Mouse (Mus musculus) liver, embryonic 11.5 days (tissue): ENCODE measurements at regions not wholly inside any gene's neighbourhood (a gene's known extent, or its start where the extent isn't known, plus 50 kb on each side); places are given as distances from the start of the nearest gene placed in this dataset.

Experiments used
- ATAC-seq: fragments of 200-750 bp; cut with Nextera tagmentation; replicated peaks from 2 replicates; pipeline ENCODE4 v1.8.0; 2017; ENCODE audit warnings: moderate number of reproducible peaks, mild to moderate bottlenecking, moderate TSS enrichment, moderate library complexity; ENCODE audit not compliant: low FRiP score
- DNase-seq: peaks from one replicate; pipeline ENCODE4 v3.0.0-alpha.2; 2017; ENCODE audit warnings: low spot score
- H3K27ac ChIP-seq: fragments of 300-500 bp; sonication (generic); 2 replicates; pipeline ENCODE4 v1.5.1; 2014; ENCODE audit warnings: mild to moderate bottlenecking, low read depth, low read length, control low read depth
- H3K27me3 ChIP-seq: fragments of 300-500 bp; sonication (generic); replicated peaks from 2 replicates; pipeline ENCODE4 v1.6.1; 2014; ENCODE audit warnings: low read length, mixed read lengths; ENCODE audit not compliant: control insufficient read depth, insufficient read depth
- H3K36me3 ChIP-seq: fragments of 300-500 bp; sonication (generic); 2 replicates; pipeline ENCODE4 v1.6.1; 2014; ENCODE audit warnings: mild to moderate bottlenecking, low read length, moderate library complexity, mixed read lengths; ENCODE audit not compliant: control insufficient read depth, insufficient read depth
- H3K4me1 ChIP-seq: fragments of 300-500 bp; sonication (generic); replicated peaks from 2 replicates; pipeline ENCODE4 v1.6.1; 2014; ENCODE audit warnings: low read length, mixed read lengths; ENCODE audit not compliant: control insufficient read depth, insufficient read depth
- H3K4me2 ChIP-seq: fragments of 300-500 bp; sonication (generic); 2 replicates; pipeline ENCODE4 v1.6.1; 2014; ENCODE audit warnings: mild to moderate bottlenecking, control low read depth, moderate library complexity
- H3K4me3 ChIP-seq: fragments of 300-500 bp; sonication (generic); 2 replicates; pipeline ENCODE4 v1.5.1; 2014; ENCODE audit warnings: low read depth, low read length, control low read depth
- H3K9ac ChIP-seq: fragments of 300-500 bp; sonication (generic); 2 replicates; pipeline ENCODE4 v1.6.1; 2014; ENCODE audit warnings: low read depth, low read length, control low read depth
- H3K9me3 ChIP-seq: fragments of 300-500 bp; sonication (generic); 2 replicates; pipeline ENCODE4 v1.6.1; 2016; ENCODE audit warnings: low read length, inconsistent platforms, mixed read lengths; ENCODE audit not compliant: control insufficient read depth
- WGBS: fragments of 180-500 bp; shearing (Covaris S2); extraction: QIAGEN DNeasy Blood & Tissue Kit; methylation state at CpG from one replicate; pipeline ENCODE4 v1.1.7; 2014; 5-methylcytosine and 5-hydroxymethylcytosine counted together

DNA sequence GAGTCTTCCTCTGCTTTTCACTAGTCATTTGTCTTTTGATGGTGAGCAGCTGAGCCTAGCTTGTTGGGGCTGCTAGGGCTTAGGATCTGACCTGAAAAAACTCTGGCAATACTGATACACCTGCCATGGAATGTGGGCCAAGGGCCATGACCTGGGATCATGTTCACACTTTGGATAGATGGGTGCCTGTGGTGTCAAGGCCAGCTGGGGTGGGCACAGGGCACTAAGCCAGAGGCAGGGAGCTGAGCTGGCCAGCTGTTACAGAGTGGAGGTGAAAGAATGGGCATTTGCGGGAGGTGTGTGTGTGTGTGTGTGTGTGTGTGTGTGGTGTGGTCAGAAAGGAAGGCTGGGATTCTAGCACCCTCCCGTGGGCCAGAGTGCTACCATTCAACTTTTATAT is 105.6 kb upstream of the Auts2 start:
- no peak for DNase-seq
- H3K4me1 ChIP-seq: no peaks in the 10 kb centered on the region
- 52% methylated on average over 2 of the region's 2 CpGs for WGBS
- no peak overlapping the region for H3K27ac ChIP-seq
- no peak overlapping the region for H3K9ac ChIP-seq
- no peak overlapping the region for H3K4me2 ChIP-seq
- H3K36me3 ChIP-seq: no peaks in the 10 kb centered on the region
- H3K9me3 ChIP-seq: no peaks in the 10 kb centered on the region
- H3K4me3 ChIP-seq: no peak overlapping the region
- ATAC-seq: no peak
- H3K27me3 ChIP-seq: no peaks in the 10 kb centered on the region; the same call in 1 of the 2 replicates

DNA sequence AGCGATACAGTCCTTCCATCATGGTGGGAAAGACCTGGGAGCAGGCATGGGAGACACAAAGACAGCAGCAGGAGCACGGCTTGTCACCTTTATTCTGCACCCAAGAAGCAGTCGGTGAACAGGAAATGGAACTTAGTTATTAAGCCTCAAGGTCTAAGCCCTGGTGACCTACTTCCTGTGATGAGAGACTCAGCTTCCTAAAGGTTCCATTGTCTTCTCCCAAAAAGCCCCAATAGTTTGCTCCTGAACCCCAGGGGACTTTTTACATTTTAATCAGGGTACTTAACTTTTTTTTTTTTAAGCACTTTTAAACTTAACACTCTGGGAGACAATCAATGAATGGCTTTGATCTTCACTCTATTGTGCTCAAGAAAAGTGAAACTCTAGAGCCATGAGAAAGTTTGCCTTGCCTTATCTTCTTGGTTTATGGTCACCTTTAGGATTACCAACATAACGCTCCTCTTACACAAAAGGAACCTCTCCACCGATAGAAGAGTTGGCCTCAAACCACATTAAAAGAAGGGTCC is 101.6 kb upstream of the Auts2 start:
- DNase-seq: no peak
- Histone ChIP-seq H3K9me3 (no peaks in the 10 kb centered on the region), H3K27ac (no peak overlapping the region), H3K9ac (no peak overlapping the region), H3K27me3 (no peaks in the 10 kb centered on the region), H3K4me3 (no peak overlapping the region), H3K4me1 (no peaks in the 10 kb centered on the region), H3K4me2 (no peak overlapping the region), H3K36me3 (no peaks in the 10 kb centered on the region)
- 63% methylated on average over 5 of the region's 5 CpGs for WGBS
- ATAC-seq: no peak

DNA sequence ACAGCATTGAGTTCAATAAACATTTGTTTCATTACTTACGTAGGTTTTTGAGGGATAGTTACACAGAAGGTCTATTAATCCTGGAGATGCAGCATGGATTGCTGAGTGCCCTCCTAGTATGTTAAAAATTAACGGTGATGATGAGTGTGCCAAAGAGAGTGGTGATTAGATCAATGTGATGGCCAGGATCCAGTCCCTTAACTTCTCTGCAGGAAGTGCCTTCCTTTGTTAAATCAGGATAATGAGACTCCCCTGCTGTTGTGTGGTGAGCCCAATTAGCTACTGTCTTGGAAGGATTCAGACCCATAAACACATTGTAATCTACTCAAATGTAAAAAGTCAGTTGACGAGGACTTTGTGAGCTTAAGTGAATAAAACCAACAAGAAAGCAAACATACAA is 100.1 kb upstream of the Auts2 start:
- H3K4me3 ChIP-seq: no peak overlapping the region
- no peaks in the 10 kb centered on the region for H3K36me3 ChIP-seq
- no peaks in the 10 kb centered on the region for H3K27me3 ChIP-seq
- no peak overlapping the region for H3K27ac ChIP-seq
- WGBS: 70% methylated on average over 3 of the region's 3 CpGs
- H3K4me1 ChIP-seq: no peaks in the 10 kb centered on the region
- ATAC-seq (no peak), DNase-seq (no peak)
- no peak overlapping the region for H3K9ac ChIP-seq
- no peaks in the 10 kb centered on the region for H3K9me3 ChIP-seq
- H3K4me2 ChIP-seq: no peak overlapping the region

GRCm38 (mm10) chr5:132633198-132633884 is 90.2 kb upstream of the Auts2 start:
- H3K4me3 ChIP-seq: no peak overlapping the region
- no peak overlapping the region for H3K4me2 ChIP-seq
- H3K9ac ChIP-seq: no peak overlapping the region
- H3K4me1 ChIP-seq: no peaks in the 10 kb centered on the region
- no peak overlapping the region for H3K27ac ChIP-seq
- no peak for DNase-seq
- no peaks in the 10 kb centered on the region for H3K9me3 ChIP-seq
- no peaks in the 10 kb centered on the region for H3K27me3 ChIP-seq
- 50% methylated on average over 5 of the region's 5 CpGs for WGBS
- H3K36me3 ChIP-seq: no peaks in the 10 kb centered on the region
- no peak for ATAC-seq

DNA sequence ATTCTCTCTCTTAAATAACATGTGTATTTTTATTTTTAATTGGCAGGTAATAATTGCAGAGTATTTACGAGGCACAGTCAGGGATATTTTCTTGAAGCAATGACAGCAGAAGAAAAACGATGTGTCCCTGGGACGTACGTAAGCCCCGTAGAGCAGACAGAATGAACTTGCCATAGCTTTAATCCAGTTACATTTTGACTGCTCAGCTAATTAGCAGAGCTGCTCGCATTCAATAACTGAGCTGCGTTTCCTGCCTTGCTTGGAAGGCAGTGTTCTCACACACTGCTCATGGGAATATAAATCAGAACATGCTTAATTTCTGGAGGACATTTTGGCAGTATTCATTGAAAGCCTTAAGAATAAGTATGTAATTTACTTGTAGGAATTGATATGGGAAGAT is 78.6 kb upstream of the Auts2 start:
- Histone ChIP-seq H3K27me3 (no peaks in the 10 kb centered on the region), H3K4me1 (no peaks in the 10 kb centered on the region), H3K36me3 (no peaks in the 10 kb centered on the region), H3K4me3 (no peak overlapping the region), H3K27ac (no peak overlapping the region), H3K4me2 (no peak overlapping the region), H3K9ac (no peak overlapping the region), H3K9me3 (no peaks in the 10 kb centered on the region)
- DNase-seq (no peak), ATAC-seq (no peak)
- WGBS: 68% methylated on average over 7 of the region's 7 CpGs

DNA sequence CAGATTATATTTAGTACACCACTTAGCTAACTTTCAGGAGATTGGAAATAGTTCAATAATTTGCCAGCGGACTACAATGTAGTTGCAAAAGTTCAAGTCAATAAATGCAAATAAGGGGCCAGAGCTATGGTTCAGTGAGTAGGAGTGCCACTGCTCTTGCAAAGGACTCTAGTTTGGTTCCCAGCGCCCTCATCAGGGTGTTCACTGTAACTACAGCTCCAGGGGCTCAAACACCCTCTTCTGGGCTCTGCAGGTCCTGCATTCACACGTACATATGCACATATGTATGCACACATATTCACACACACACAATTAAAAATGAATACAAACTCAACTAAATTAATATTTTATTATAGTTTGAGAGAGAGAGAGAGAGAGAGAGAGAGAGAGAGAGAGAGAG is 74.1 kb upstream of the Auts2 start:
- 58% methylated on average over 3 of the region's 3 CpGs for WGBS
- Histone ChIP-seq H3K27ac (no peak overlapping the region), H3K4me2 (no peak overlapping the region), H3K9me3 (no peaks in the 10 kb centered on the region), H3K4me1 (no peaks in the 10 kb centered on the region), H3K36me3 (no peaks in the 10 kb centered on the region), H3K9ac (no peak overlapping the region), H3K4me3 (no peak overlapping the region), H3K27me3 (no peaks in the 10 kb centered on the region)
- ATAC-seq (no peak), DNase-seq (no peak)

DNA sequence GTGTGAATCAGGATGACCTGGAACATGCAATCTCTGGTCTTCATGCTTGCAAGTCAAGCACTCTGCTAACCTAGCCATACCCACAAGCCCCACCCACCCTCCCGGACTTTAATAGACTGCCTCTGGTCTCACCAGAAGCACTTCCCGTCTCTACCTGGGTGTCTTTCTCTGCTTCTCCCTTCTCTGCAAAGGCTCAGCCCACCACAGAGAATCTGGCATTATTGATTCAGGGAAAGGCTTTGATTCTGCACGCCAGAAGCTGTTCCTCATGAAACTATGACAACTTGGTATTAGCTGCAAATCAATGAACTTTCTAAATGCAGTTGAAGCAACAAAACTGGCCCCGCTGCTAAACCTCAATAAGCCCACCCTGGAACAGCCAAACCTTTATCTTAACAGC is 66.1 kb upstream of the Auts2 start:
- no peak overlapping the region for H3K27ac ChIP-seq
- H3K27me3 ChIP-seq: no peaks in the 10 kb centered on the region
- ATAC-seq: no peak
- H3K4me2 ChIP-seq: no peak overlapping the region
- H3K9me3 ChIP-seq: no peaks in the 10 kb centered on the region
- no peak for DNase-seq
- 53% methylated on average over 4 of the region's 4 CpGs for WGBS
- no peaks in the 10 kb centered on the region for H3K4me1 ChIP-seq
- no peak overlapping the region for H3K4me3 ChIP-seq
- H3K36me3 ChIP-seq: no peaks in the 10 kb centered on the region
- no peak overlapping the region for H3K9ac ChIP-seq

DNA sequence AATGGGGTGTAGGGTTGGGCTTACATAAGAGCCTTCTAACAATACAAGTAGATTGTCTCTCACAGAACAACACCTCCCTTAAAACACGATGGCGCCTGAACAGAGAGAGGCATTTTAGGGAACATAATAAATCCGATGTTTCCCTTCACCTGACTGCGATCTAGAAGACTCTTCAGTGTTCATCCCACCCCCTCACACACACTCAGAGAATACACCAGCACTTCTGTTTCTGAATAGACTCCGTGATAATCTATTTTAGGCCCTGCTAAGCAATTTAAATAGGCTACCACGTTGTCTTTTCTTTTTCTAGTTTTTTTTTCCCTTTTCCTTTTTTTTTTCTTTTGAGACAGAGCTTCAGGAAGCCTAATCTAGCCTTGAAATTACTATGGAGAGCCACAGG is 63.1 kb upstream of the Auts2 start:
- DNase-seq: no peak
- WGBS: 69% methylated on average over 6 of the region's 6 CpGs
- Histone ChIP-seq H3K9me3 (no peaks in the 10 kb centered on the region), H3K9ac (no peak overlapping the region), H3K4me2 (no peak overlapping the region), H3K27ac (no peak overlapping the region), H3K4me3 (no peak overlapping the region), H3K36me3 (no peaks in the 10 kb centered on the region), H3K4me1 (no peaks in the 10 kb centered on the region), H3K27me3 (no peaks in the 10 kb centered on the region)
- ATAC-seq: no peak

DNA sequence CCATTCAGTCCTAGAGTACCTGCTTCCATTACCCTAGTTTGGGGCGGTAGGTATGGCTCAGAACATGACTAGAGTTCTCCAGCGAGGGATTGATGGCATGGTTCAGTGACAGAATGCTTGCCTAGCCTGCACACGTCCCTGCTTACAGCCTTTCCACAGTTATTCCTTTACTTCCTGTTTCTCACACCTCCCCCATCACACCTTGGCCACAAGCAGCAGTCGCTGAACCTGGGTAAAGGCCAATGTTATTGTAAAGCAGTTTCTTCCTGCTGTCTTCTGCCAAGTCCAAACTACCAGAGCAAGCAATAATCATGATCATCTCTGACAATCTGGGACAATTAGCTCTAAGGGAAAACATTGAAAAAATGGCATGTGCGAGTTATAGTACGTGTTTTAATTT is 51.7 kb upstream of the Auts2 start:
- H3K27me3 ChIP-seq: no peaks in the 10 kb centered on the region
- ATAC-seq (no peak), DNase-seq (no peak)
- no peak overlapping the region for H3K9ac ChIP-seq
- no peak overlapping the region for H3K4me3 ChIP-seq
- H3K4me2 ChIP-seq: no peak overlapping the region
- no peaks in the 10 kb centered on the region for H3K9me3 ChIP-seq
- H3K4me1 ChIP-seq: no peaks in the 10 kb centered on the region
- WGBS: 64% methylated on average over 6 of the region's 6 CpGs
- no peak overlapping the region for H3K27ac ChIP-seq
- H3K36me3 ChIP-seq: no peaks in the 10 kb centered on the region
